Mouse (Mus musculus) kidney, adult 2 months (tissue): ENCODE measurements at regions not wholly inside any gene's neighbourhood (a gene's known extent, or its start where the extent isn't known, plus 50 kb on each side); places are given as distances from the start of the nearest gene placed in this dataset.

Experiments
- DNase-seq: peaks from one replicate; pipeline ENCODE4 v3.0.0; 2021
- H3K27ac ChIP-seq: fragments of 200-500 bp; 2 replicates; pipeline ENCODE4 v1.5.1; 2012; ENCODE audit warnings: low read depth, low read length, control low read depth, inconsistent platforms; ENCODE audit not compliant: insufficient read depth
- H3K27me3 ChIP-seq: fragments of 200-500 bp; replicated peaks from 2 replicates; pipeline ENCODE4 v1.6.1; 2012; ENCODE audit warnings: mild to moderate bottlenecking, moderate library complexity, low read length, inconsistent platforms; ENCODE audit not compliant: control insufficient read depth, insufficient read depth
- H3K36me3 ChIP-seq: fragments of 200-500 bp; 2 replicates; pipeline ENCODE4 v1.6.1; 2012; ENCODE audit warnings: mild to moderate bottlenecking, moderate library complexity, low read length, inconsistent platforms; ENCODE audit not compliant: control insufficient read depth, insufficient read depth
- H3K4me1 ChIP-seq: fragments of 200-500 bp; 2 replicates; pipeline ENCODE4 v1.6.1; 2011; ENCODE audit warnings: low read length; ENCODE audit not compliant: control insufficient read depth, insufficient read depth
- H3K4me3 ChIP-seq: fragments of 200-500 bp; 2 replicates; pipeline ENCODE4 v1.5.1; 2011; ENCODE audit warnings: mild to moderate bottlenecking, low read depth, low read length, control low read depth; ENCODE audit not compliant: insufficient read depth
- CTCF ChIP-seq: fragments of 200-500 bp; conservative IDR thresholded peaks from 2 replicates; pipeline ENCODE4 v1.5.1; 2011; ENCODE audit warnings: low read depth, mild to moderate bottlenecking, control low read depth, low read length, moderate library complexity, mixed read lengths; ENCODE audit not compliant: insufficient read depth, insufficient read length
- POLR2A ChIP-seq: fragments of 200-500 bp; IDR thresholded peaks from one replicate; pipeline ENCODE4 v1.6.1; 2011; ENCODE audit warnings: low read depth, low read length, control low read depth
- WGBS: fragments of 180-500 bp; shearing (Covaris S2); methylation state at CpG from one replicate; pipeline ENCODE4 v1.1.7; 2018; 5-methylcytosine and 5-hydroxymethylcytosine counted together

DNA sequence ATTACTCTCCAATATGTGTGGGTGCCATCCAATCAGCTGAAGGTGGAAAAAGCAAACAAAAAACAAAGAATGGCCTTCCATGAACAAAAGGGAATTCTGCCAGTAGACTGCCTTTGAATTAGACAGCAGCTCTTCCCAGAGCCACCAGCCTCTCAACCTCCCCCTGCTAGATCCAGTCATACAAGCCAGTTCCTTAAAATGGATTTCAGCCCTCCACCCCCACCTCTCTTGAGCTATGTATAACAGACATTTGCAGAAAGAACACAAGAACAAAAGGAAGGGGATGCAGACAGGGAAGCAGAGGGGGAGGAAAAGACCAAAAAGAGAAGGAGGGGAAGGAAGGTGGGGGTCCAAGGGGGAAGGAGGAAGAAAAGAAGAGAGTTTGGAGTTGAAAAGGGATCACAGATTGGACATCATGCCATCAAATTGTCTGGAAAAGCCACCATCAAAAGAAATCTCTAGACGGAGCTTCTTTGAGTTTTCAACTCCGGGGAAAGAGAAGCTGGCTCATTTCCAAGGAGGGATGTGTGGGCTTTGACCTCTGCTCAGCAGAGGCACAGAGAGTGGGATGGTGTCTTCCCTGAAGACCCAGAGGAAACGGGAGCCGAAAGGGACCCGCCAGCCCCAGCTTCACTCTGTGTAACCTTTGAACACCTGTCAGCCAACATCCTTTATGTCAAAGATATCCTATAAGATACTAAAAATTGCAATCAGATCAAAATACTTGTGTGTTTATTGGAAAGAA is 114.8 kb downstream of the Dhrs2 start:
- WGBS: 18% methylated on average over 5 of the region's 5 CpGs
- DNase-seq: no peak
- no peak overlapping the region for H3K27ac ChIP-seq
- H3K27me3 ChIP-seq: no peaks in the 10 kb centered on the region
- H3K4me1 ChIP-seq: no peaks in the 10 kb centered on the region
- no peak overlapping the region for H3K4me3 ChIP-seq
- no peaks in the 10 kb centered on the region for H3K36me3 ChIP-seq
- TF ChIP-seq CTCF: no peak

- no peak overlapping the region for H3K4me3 ChIP-seq
- no peak for DNase-seq
- no peak for TF ChIP-seq POLR2A
- no peak for TF ChIP-seq CTCF
- no peaks in the 10 kb centered on the region for H3K36me3 ChIP-seq
- no peaks in the 10 kb centered on the region for H3K4me1 ChIP-seq
- no peaks in the 10 kb centered on the region for H3K27me3 ChIP-seq
- WGBS: 57% methylated on average over 9 of the region's 9 CpGs
- no peak overlapping the region for H3K27ac ChIP-seq
These were observed 116.2 kb downstream of the Dhrs2 start for GRCm38 (mm10) chr14:55338010-55338409.

GRCm38 (mm10) chr14:55338500-55338899 is 116.7 kb downstream of the Dhrs2 start:
- no peak for TF ChIP-seq CTCF
- no peak for TF ChIP-seq POLR2A
- no peak overlapping the region for H3K27ac ChIP-seq
- H3K27me3 ChIP-seq: no peaks in the 10 kb centered on the region
- 46% methylated on average over 7 of the region's 7 CpGs for WGBS
- no peaks in the 10 kb centered on the region for H3K4me1 ChIP-seq
- no peaks in the 10 kb centered on the region for H3K36me3 ChIP-seq
- no peak for DNase-seq
- no peak overlapping the region for H3K4me3 ChIP-seq

GRCm38 (mm10) chr14:55339036-55339614 is 117.3 kb downstream of the Dhrs2 start:
- H3K36me3 ChIP-seq: no peaks in the 10 kb centered on the region
- WGBS: 79% methylated on average over 9 of the region's 9 CpGs
- DNase-seq: no peak
- H3K27ac ChIP-seq: no peak overlapping the region
- H3K27me3 ChIP-seq: no peaks in the 10 kb centered on the region
- H3K4me1 ChIP-seq: no peaks in the 10 kb centered on the region
- H3K4me3 ChIP-seq: no peak overlapping the region
- TF ChIP-seq CTCF: no peak
- TF ChIP-seq POLR2A: no peak

DNA sequence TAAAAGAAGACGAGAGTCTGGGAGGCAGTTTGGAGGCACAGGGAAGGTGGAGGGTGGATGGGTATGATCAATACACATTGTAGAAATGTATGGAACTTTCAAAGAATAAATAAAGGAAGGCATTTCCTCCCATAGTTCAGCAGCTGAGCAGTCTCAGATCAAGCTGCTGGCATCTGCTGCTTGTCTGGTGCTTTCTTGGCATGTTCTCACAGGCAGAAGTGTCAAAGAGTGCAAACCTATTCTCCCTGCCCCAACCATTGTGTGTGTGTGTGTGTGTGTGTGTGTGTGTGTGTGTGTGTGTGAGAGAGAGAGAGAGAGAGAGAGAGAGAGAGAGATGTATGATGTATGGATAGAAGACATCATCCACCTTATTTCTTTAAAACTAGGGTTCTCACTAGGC is 121.5 kb downstream of the Dhrs2 start:
- TF ChIP-seq CTCF (no peak), POLR2A (no peak)
- 42% methylated on average over 1 of the region's 1 CpGs for WGBS
- H3K4me1 ChIP-seq: no peaks in the 10 kb centered on the region
- no peaks in the 10 kb centered on the region for H3K27me3 ChIP-seq
- DNase-seq: no peak
- H3K4me3 ChIP-seq: no peak overlapping the region
- H3K36me3 ChIP-seq: no peaks in the 10 kb centered on the region
- H3K27ac ChIP-seq: no peak overlapping the region

DNA sequence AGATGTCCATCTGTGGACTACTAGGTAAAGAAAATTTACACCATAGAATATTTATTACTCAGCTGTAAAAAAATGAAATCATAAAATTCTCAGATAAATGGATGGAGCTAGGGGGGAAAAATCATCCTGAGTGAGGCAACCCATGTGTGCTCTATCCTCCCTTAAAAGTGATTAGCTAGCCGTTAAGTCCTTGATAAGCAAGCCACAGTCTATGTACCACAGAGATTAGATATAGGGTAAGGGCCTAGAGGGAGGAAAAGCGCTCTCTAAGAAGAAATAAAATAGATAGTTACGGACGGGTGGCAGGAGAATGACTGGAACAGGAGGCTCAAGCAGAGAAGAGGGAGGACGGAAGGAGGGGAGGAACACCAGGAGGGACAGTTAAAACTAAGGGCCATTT is 122.1 kb downstream of the Dhrs2 start:
- no peak for DNase-seq
- Histone ChIP-seq H3K27me3 (no peaks in the 10 kb centered on the region), H3K4me1 (no peaks in the 10 kb centered on the region), H3K4me3 (no peak overlapping the region), H3K27ac (no peak overlapping the region), H3K36me3 (no peaks in the 10 kb centered on the region)
- no peak for TF ChIP-seq POLR2A
- WGBS: 88% methylated on average over 5 of the region's 5 CpGs

- H3K27me3 ChIP-seq: no peaks in the 10 kb centered on the region
- H3K4me1 ChIP-seq: no peaks in the 10 kb centered on the region
- 92% methylated on average over 5 of the region's 5 CpGs for WGBS
- DNase-seq: no peak
- H3K4me3 ChIP-seq: no peak overlapping the region
- no peaks in the 10 kb centered on the region for H3K36me3 ChIP-seq
- TF ChIP-seq CTCF (no peak), POLR2A (no peak)
- no peak overlapping the region for H3K27ac ChIP-seq
These were observed 123.3 kb downstream of the Dhrs2 start for GRCm38 (mm10) chr14:55345091-55345490.

GRCm38 (mm10) chr14:55348098-55348497 is 126.3 kb downstream of the Dhrs2 start:
- DNase-seq: no peak
- Histone ChIP-seq H3K4me3 (no peak overlapping the region), H3K36me3 (no peaks in the 10 kb centered on the region), H3K4me1 (no peaks in the 10 kb centered on the region), H3K27ac (no peak overlapping the region), H3K27me3 (no peaks in the 10 kb centered on the region)
- 94% methylated on average over 4 of the region's 4 CpGs for WGBS
- no peak for TF ChIP-seq CTCF
- no peak for TF ChIP-seq POLR2A
